Mouse (Mus musculus): Measurements from ENCODE around the gene Ap1s1. TPM values are rescaled to one million over a fixed set of nuclear protein-coding genes. Genes with fewer than 3 reads are reported as not detected.

Gene Ap1s1
- polyA plus RNA-seq, 1 experiment from 2014 or later = 252 TPM

GRCm38 (mm10) chr5:137061809-137062481 is 16.0 kb upstream of the Ap1s1 start:
- no peak for ATAC-seq
- H3K36me3 ChIP-seq (ENCODE audit: poor library complexity, severe bottlenecking) = no peaks in the 10 kb centered on the region
- H3K27ac ChIP-seq = no peak overlapping the region
- WGBS = 24% methylated on average over 11 of the region's 12 CpGs
- no peaks in the 10 kb centered on the region for H3K27me3 ChIP-seq
- H3K9me3 ChIP-seq (replicated peaks) = no peaks in the 10 kb centered on the region
- no peak overlapping the region for H3K4me2 ChIP-seq
- no peak overlapping the region for H3K4me3 ChIP-seq
- no peak overlapping the region for H3K9ac ChIP-seq
- H3K4me1 ChIP-seq = no peaks in the 10 kb centered on the region

- Histone ChIP-seq H3K27ac (no peak overlapping the region), H3K4me3 (no peak overlapping the region), H3K9ac (no peak overlapping the region), H3K9me3 (replicated peaks) (no peaks in the 10 kb centered on the region), H3K27me3 (no peaks in the 10 kb centered on the region), H3K4me2 (no peak overlapping the region), H3K4me1 (no peaks in the 10 kb centered on the region), H3K36me3 (ENCODE audit: poor library complexity, severe bottlenecking) (no peaks in the 10 kb centered on the region)
- WGBS = 88% methylated on average over 5 of the region's 5 CpGs
- ATAC-seq = no peak
Observed at GRCm38 (mm10) chr5:137054873-137055272, 8.9 kb upstream of the Ap1s1 start.

GRCm38 (mm10) chr5:137054299-137054698 is 8.4 kb upstream of the Ap1s1 start:
- no peaks in the 10 kb centered on the region for H3K4me1 ChIP-seq
- H3K27ac ChIP-seq = no peak overlapping the region
- WGBS = 89% methylated on average over 7 of the region's 7 CpGs
- no peaks in the 10 kb centered on the region for H3K9me3 ChIP-seq (replicated peaks)
- no peak for ATAC-seq
- no peak overlapping the region for H3K4me2 ChIP-seq
- no peaks in the 10 kb centered on the region for H3K27me3 ChIP-seq
- no peak overlapping the region for H3K9ac ChIP-seq
- no peaks in the 10 kb centered on the region for H3K36me3 ChIP-seq (ENCODE audit: poor library complexity, severe bottlenecking)
- no peak overlapping the region for H3K4me3 ChIP-seq

- Histone ChIP-seq H3K4me3 (no peak overlapping the region), H3K27me3 (no peaks in the 10 kb centered on the region), H3K4me2 (no peak overlapping the region), H3K36me3 (ENCODE audit: poor library complexity, severe bottlenecking) (no peaks in the 10 kb centered on the region), H3K9ac (no peak overlapping the region), H3K4me1 (no peaks in the 10 kb centered on the region), H3K9me3 (replicated peaks) (no peaks in the 10 kb centered on the region), H3K27ac (no peak overlapping the region)
- 92% methylated on average over 5 of the region's 5 CpGs for WGBS
- no peak for ATAC-seq
Observed at GRCm38 (mm10) chr5:137051914-137052505, 6.1 kb upstream of the Ap1s1 start.

DNA sequence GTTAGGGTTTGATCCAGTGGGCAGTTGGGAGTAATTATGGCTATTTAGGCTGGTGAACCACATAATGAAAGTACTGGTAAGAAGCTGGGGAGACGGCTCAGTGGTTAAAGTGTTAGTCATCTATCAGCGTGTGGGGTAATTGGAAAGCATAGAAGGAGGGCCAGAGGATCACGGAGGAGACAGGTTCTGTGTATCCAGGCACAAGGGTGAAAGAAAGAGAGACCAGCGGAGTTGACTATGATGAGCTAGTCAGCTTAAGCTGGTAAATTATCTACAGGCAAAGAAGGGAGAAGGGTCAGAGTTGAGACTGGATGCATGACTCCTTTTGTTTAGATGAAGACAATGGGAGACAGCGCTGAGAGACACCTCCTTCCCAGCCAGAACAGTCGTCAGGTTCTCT is 5.2 kb upstream of the Ap1s1 start:
- Histone ChIP-seq H3K27ac (no peak overlapping the region; the same call in 1 of the 2 replicates), H3K9ac (no peak overlapping the region), H3K9me3 (replicated peaks) (no peaks in the 10 kb centered on the region), H3K4me2 (no peak overlapping the region), H3K4me1 (peaks cover 6% of the 10 kb centered on the region), H3K27me3 (no peaks in the 10 kb centered on the region), H3K36me3 (ENCODE audit: poor library complexity, severe bottlenecking) (no peaks in the 10 kb centered on the region), H3K4me3 (no peak overlapping the region)
- 60% methylated on average over 6 of the region's 6 CpGs for WGBS
- no peak for ATAC-seq

- H3K27me3 ChIP-seq = no peaks in the 10 kb centered on the region
- peaks cover 18% of the 10 kb centered on the region for H3K4me1 ChIP-seq
- H3K27ac ChIP-seq = no peak overlapping the region
- peaks cover 10% of the 10 kb centered on the region for H3K36me3 ChIP-seq (ENCODE audit: poor library complexity, severe bottlenecking)
- ATAC-seq = no peak
- no peak overlapping the region for H3K4me3 ChIP-seq
- H3K9me3 ChIP-seq (replicated peaks) = no peaks in the 10 kb centered on the region
- H3K9ac ChIP-seq = no peak overlapping the region
- H3K4me2 ChIP-seq = no peak overlapping the region
Observed at GRCm38 (mm10) chr5:137046991-137047390, 1.1 kb upstream of the Ap1s1 start.

- peaks cover 16% of the 10 kb centered on the region for H3K36me3 ChIP-seq (ENCODE audit: poor library complexity, severe bottlenecking)
- H3K4me3 ChIP-seq = peak overlapping the region; percentile 76
- H3K27me3 ChIP-seq = no peaks in the 10 kb centered on the region
- H3K9ac ChIP-seq = no peak overlapping the region
- H3K4me1 ChIP-seq = peaks cover 18% of the 10 kb centered on the region
- no peak; the same call in 1 of the 2 replicates for ATAC-seq
- WGBS = 20% methylated on average over 5 of the region's 5 CpGs
- peak overlapping the region; percentile 63 for H3K27ac ChIP-seq
- H3K4me2 ChIP-seq = peak overlapping the region; percentile 91
- H3K9me3 ChIP-seq (replicated peaks) = no peaks in the 10 kb centered on the region
Observed at GRCm38 (mm10) chr5:137046324-137046718, 386 bp upstream of the Ap1s1 start.

- peaks cover 18% of the 10 kb centered on the region for H3K4me1 ChIP-seq
- H3K27ac ChIP-seq = no peak overlapping the region
- WGBS = 96% methylated on average over 7 of the region's 7 CpGs
- H3K27me3 ChIP-seq = no peaks in the 10 kb centered on the region
- peaks cover 37% of the 10 kb centered on the region for H3K36me3 ChIP-seq (ENCODE audit: poor library complexity, severe bottlenecking)
- no peak overlapping the region for H3K9ac ChIP-seq
- no peak overlapping the region for H3K4me3 ChIP-seq
- H3K9me3 ChIP-seq (replicated peaks) = no peaks in the 10 kb centered on the region
- no peak for ATAC-seq
- no peak overlapping the region for H3K4me2 ChIP-seq
Observed at GRCm38 (mm10) chr5:137043997-137044396, 1.9 kb downstream of the Ap1s1 start.

GRCm38 (mm10) chr5:137041442-137041841 is 4.5 kb downstream of the Ap1s1 start:
- Histone ChIP-seq H3K36me3 (ENCODE audit: poor library complexity, severe bottlenecking) (peaks cover 63% of the 10 kb centered on the region), H3K9ac (no peak overlapping the region), H3K9me3 (replicated peaks) (no peaks in the 10 kb centered on the region), H3K4me2 (no peak overlapping the region), H3K4me1 (peaks cover 15% of the 10 kb centered on the region), H3K27me3 (no peaks in the 10 kb centered on the region), H3K4me3 (no peak overlapping the region), H3K27ac (no peak overlapping the region)
- WGBS = 89% methylated on average over 10 of the region's 10 CpGs
- ATAC-seq = no peak

DNA sequence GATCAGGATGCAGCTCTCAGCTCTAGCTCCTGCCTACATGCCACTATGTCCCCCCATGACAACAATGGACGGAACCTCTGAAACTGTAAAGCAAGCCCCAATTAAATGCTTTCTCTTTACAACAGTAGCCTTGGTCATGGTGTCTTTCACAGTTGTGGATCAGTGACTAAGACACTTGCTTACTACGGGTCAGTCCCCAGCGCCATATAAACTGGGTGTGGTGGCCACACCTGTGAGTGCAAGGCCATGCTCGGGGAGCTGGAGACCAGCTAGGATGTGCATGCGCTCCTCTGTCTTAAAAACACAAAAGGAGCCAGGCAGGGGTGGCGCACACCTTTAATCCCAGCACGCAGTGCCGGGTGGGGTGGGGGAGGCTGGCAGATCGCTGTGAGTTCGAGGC is 6.5 kb downstream of the Ap1s1 start:
- ATAC-seq = no peak
- peaks cover 74% of the 10 kb centered on the region for H3K36me3 ChIP-seq (ENCODE audit: poor library complexity, severe bottlenecking)
- no peak overlapping the region for H3K4me3 ChIP-seq
- H3K9me3 ChIP-seq (replicated peaks) = no peaks in the 10 kb centered on the region
- 0 out of 2 replicates have a peak, but pooled peaks cover under 1% of the 10 kb centered on the region for H3K27me3 ChIP-seq
- peaks cover 1% of the 10 kb centered on the region for H3K4me1 ChIP-seq
- no peak overlapping the region for H3K9ac ChIP-seq
- H3K27ac ChIP-seq = no peak overlapping the region
- H3K4me2 ChIP-seq = no peak overlapping the region
- WGBS = 93% methylated on average over 10 of the region's 10 CpGs

- Histone ChIP-seq H3K9me3 (replicated peaks) (no peaks in the 10 kb centered on the region), H3K4me2 (no peak overlapping the region), H3K4me3 (no peak overlapping the region), H3K27ac (no peak overlapping the region), H3K4me1 (peaks cover 14% of the 10 kb centered on the region), H3K36me3 (ENCODE audit: poor library complexity, severe bottlenecking) (peaks cover 57% of the 10 kb centered on the region), H3K9ac (no peak overlapping the region), H3K27me3 (peaks cover 15% of the 10 kb centered on the region)
- WGBS = 88% methylated on average over 13 of the region's 13 CpGs
- no peak for ATAC-seq
Observed at GRCm38 (mm10) chr5:137036211-137036610, 9.7 kb downstream of the Ap1s1 start.

DNA sequence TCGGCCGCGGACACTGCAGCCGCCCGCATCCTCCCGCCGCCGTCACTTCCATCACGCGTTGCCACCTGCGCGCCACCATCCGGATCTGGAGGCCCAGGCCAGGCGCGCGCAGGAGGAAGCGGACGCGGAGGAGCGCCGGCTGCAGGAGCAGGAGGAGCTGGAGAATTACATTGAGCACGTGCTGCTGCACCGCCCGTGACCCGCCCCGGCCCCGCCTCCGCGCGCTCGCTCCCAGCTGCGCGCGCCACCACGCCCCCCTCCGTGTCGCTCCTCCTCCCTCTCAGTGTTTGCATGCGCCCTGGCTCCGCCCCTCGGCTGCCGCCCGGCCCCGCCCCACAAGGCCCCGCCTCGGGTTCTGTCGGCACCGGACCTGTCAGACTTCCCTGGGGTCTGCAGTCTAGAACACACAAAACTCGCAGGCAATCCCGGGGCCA is 13.3 kb downstream of the Ap1s1 start:
- Histone ChIP-seq H3K36me3 (ENCODE audit: poor library complexity, severe bottlenecking) (peaks cover 24% of the 10 kb centered on the region), H3K9me3 (replicated peaks) (no peaks in the 10 kb centered on the region), H3K27ac (peak overlapping the region; percentile 12; the same call in 1 of the 2 replicates), H3K27me3 (peaks cover 49% of the 10 kb centered on the region), H3K9ac (peak overlapping the region; percentile 63), H3K4me3 (peak overlapping the region; percentile 51), H3K4me2 (peak overlapping the region; percentile 99), H3K4me1 (peaks cover 36% of the 10 kb centered on the region)
- WGBS = under 1% methylated on average over 28 of the region's 49 CpGs
- ATAC-seq = peak; percentile 77

All from forebrain, embryonic 13.5 days (tissue).